Mouse (Mus musculus): ENCODE data around the gene B4galt5.

B4galt5 gene

DNA sequence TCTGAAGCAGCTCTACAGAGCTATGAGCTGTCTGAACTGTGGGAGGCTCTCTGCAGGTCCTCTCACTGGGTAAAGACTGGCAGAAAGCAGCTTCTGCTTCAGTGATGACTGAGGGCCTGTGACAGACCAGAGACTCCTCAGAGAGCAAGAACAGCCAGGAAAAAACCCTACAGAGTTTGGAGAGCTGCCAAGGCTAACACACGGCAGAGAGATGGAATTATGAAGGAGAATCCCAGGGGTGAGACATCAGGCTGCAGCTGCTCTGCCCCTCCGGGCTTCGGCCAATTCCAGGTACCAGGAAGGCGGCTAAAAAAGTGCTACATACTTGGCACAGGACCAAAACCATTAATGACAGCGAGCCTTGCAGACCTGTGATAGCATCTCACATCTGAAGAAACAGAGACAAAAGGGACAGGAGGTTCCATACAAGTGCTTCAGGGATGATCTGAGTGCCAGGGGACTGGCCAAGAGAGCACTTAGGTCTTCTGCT lies 17.5 kb downstream of the B4galt5 start:
- DNase-seq (ENCODE audit: low spot score) = no peak

DNA sequence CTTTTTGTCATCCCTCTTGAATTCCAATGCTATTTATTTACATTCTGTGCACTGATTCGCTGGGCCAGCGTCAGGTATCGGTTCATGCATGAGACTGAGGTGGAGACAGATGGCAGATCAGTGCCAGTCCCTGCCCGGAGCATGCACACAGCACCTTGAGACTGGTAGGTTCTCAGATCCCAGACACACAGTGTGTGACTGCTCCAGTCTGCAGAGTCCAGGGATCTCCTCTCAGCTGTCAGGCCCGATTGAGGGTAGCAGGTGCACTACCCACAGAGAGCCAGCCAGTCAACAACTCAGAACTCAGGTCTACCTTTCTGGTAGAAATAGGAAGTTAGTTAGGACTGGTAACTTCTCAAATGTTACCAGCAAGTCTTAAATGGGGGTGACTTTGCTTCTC lies 18.4 kb downstream of the B4galt5 start:
- no peak for DNase-seq (ENCODE audit: low spot score)

DNA sequence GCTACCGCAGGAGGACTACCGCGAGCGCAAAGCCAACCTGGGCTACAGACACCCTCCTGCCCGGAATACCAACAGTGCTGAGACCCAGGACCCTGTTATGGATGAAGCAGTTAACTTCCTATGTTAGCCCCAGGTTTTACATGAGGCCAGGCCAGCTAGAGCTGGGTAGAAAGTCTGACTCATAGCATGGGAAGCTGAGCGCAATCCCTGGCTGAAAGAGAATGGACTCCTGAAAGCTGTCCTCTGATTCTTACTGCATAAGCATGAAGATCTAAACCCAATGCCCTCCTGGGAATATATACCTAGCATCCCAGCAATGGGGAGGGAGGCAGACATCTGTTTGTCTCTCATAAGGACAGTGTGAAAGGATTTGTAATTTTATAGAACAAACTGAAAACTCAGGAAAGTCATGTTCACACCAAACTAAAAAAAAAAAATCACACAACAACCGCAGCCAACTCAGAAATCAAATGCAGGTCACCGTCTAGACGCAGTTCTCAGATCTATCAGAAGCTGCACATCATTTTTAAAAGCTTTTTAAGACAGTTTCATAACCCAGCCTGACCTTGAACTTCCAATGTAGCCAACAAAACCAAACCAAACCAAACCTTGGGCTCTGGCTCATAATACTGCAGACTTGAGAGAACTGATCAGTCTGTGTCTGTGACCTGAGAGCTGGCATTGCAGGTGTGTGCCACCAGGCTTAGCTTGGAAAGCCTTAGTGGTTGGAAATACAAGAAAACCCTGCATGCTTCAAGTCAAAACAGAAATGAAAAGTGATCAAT lies 19.3 kb downstream of the B4galt5 start:
- no peak for DNase-seq (ENCODE audit: low spot score)

DNA sequence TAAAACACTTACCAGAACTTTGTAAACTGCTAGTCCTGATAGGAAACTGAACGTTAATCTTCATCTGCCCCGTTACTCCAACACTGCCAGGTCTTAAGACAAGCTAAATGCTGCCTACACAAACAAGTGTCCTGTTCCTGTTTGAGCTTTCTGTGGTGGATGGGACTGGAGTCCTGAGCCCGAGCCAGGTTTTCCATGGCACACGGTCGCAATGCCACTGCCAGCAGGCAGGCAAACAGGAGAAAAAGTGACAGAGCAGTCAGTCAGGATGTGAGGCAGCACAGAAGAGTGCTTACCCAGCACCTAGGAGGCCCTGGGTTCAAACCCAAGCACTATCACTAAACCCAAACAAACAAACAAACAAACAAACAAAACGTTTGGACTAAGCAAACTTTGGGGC lies 20.6 kb downstream of the B4galt5 start:
- no peak for DNase-seq (ENCODE audit: low spot score)

DNA sequence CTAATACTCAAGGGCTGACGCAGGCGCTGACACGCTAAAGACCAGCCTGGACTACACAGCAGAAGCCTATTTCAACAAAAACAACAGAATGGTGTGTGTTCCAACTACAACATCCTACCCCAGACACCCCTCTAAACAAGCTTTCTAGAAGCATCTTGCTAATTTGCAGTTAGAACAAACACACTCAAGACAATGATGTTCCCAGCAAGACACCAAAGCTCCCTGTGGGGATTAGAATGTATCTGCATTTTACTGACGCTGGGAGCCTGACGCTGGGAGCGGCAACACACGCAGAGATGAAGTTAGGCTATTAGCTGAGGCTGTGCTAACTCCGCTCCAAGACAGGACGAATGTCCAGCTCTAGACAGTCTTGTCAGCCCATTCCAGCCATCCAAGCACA lies 22.4 kb downstream of the B4galt5 start:
- no peak for DNase-seq (ENCODE audit: low spot score)

DNA sequence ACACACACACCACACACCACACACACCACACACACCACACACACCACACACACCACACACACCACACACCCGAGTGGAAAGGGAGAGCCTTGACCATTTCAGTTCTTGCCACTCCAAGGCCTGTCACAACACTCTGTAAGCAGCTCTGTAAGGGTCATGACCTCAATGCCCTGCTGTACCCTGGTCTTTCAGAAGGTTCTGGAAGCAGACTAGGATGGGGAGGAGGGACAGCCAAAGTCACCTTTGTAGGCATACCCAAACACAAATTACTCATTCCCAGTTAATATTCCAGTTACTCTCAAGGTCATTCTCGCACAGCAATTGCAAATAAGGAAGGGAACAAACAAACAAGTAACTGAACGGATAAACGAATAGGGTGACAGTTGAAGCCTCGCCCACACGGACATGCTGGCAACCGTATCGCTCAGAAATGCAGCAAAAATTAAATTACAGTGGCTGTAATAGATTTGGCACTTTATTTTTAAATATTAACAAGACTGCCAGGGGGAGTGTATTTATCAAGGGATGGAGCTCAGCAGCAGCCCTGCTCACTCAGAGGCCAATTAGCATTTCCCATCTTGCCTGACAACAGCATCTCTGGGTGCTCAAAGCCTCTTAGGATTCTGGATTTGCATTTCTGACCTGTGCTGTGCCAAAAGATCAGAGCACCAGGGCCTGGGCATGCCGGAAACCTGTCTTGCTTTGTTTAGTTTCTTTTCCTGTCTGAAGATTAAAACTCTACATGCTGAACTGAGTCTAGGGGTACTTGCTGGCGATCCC lies 24.6 kb downstream of the B4galt5 start:
- DNase-seq (ENCODE audit: low spot score) = no peak

DNA sequence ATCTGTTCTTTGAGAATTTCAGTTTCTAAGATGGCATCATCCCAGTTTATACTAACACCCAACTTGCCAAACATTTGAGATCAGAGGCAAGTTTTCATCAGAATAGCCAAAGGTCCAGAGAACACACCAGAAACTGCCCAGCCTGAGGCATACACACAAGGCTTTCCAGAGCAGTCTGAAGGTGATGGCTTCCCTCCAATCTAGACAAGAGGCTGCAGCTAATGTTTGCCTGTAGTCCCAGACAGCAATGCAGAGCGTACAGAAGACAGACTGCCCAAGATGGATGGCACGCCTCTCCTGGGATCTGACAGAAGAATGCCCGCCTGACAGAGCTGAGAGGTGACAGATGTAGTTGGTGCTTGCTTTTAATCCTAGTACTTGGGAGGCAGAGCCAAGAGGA lies 25.9 kb downstream of the B4galt5 start:
- DNase-seq (ENCODE audit: low spot score) = no peak

DNA sequence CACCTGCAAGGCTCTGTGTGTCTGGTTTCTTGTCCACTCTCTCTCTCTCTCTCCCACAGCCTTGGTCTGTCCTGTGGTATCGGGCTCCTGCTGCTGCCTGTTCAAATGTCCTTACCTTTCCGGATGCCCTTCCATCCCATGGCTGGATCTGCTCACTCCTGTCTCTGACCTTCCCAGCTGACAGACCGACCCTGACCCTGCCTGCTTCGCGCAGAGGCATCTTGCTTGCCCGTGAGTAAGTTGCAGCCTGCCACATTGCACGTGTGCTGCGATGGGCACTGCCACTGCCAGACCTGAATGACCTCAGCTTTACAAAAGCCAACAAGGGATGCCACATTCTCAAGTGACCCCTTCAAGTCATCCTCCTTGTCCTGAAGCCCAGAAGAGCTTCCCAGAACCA lies 27.6 kb downstream of the B4galt5 start:
- DNase-seq (ENCODE audit: low spot score) = no peak

DNA sequence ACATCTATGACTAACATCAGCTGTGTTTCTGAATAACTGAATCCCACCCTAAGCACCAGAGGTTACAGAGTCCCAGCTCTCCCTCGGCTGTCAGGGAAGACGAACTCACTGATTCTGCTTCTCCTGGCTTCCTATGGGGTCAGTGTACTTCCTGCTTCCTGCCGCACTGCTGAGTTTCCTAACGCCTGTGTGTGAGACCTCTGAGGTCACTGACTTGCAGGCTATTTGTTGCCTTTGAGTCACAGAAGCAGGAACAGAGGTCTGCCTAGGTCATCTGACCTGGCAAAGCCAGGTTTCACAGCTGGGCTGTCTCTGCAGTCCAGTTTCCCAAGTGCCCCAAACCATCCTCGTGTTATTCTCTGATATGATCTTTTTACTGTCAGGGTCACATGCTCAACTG lies 30.0 kb downstream of the B4galt5 start:
- DNase-seq (ENCODE audit: low spot score) = no peak

DNA sequence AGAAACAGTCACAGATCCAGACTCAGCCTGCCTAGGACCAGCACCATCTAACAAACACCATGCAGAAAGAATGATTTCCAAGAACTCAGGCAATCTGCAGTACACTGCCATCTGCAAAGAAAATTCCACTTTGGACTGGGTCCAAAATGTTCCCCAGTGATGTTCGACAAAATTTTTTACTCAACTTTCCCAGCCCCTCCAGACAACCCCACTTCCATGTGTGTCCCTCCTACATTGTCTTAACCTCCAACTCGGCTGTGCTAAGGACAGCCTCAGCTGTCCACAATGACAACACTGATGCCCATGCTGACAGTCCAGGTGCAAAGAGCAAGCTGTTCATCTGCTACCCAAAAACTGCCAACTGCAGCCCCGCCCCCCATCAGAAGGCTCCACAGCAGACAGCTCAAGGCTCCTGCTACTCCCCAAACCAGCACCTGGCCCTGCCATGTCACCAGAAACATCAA lies 32.2 kb downstream of the B4galt5 start:
- DNase-seq (ENCODE audit: low spot score) = no peak

DNA sequence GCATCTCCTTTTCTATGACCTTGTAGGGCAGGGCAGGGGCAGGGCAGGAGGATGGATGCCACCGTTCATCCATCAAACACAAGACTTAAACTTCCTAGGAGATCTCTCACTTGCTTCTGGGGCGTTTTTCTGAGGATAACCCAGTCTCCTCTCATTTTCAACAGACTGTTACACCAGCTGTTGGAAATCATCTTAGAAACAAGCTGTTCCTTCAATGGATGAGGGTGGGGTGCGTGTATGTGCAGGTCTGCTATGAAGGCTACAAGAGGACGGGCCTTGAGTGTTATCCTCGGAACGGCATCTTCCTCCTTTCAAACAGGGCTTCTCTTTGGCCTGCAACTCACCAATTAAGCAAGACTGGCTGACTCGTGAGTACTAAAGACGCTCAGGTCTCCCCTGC lies 34.5 kb downstream of the B4galt5 start:
- DNase-seq (ENCODE audit: low spot score) = no peak

DNA sequence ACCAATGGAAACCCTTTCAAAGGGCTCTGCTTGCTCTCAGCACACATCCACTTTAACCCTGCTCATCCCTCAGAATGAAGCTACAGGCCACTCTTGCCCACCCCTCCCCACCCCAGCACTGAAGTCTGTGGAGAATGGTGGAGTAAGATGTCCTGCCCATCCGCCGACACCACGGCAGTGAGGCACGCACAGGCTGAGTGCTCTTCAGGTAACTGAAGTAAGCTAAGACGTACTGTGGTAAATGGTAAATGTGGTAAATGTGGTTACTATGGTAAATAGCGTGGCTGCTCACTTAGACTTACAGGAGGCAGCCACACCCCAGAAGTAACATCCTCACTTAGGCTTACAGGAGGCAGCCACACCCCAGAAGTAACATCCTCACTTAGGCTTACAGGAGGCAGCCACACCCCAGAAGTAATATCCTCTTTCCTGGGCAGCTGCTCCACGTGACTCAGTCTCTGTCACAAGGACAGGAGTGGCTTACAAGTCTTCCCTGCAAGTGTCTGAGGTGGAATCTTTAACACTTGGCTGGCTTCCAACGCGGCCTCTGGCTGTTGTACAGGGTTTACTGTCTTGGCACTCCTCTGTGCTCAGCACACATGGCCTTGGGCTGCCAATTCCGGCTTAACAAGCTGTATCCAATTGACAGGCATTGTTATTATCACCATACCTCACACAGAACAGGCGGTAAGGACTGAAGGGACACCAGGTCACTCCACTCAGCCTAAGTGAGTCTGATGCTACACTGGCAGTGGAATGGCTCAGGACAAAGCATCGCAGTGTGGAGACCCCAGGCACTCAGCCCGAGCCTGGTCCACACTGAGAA lies 35.3 kb downstream of the B4galt5 start:
- peak; percentile 42 for DNase-seq (ENCODE audit: low spot score)

DNA sequence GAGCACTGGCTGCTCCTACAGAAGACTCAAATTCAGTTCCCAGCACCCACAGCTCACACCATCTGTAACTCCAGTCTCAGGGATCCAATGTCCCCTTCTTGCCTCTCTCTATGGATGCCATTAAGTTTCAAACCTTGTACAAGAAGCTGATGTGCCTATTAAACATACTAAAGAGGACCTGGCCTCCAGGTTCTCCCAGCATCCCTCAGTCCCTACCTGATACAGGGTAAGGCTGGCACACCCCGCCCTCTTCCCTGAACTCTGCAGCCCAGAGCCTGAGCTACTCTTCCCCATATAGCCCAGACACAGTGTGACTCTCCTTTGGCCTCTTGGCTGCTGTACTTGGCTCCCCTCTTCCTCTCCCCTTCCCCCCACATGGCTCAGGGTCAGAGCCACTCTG lies 38.9 kb downstream of the B4galt5 start:
- no peak for DNase-seq (ENCODE audit: low spot score)

DNA sequence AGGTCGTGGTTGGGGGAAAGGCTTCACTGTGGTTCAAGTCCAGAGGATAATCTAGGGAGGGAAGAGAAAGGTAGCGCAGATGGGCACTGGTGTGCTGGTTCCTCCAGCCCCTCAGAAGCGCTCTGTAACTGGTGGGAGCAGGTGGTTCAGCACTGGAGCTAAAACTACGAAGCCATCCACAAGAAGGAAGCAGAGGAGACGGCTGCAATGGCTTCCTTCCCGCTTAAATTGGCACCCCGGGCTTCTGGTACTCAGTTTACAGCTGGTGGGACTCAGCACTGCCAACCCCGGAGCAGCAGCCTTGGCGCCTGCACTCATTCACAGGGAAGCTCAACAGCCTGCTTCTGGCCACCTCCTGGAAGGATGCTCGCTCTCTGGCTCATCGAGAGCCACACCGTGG lies 39.7 kb downstream of the B4galt5 start:
- no peak for DNase-seq (ENCODE audit: low spot score)

DNA sequence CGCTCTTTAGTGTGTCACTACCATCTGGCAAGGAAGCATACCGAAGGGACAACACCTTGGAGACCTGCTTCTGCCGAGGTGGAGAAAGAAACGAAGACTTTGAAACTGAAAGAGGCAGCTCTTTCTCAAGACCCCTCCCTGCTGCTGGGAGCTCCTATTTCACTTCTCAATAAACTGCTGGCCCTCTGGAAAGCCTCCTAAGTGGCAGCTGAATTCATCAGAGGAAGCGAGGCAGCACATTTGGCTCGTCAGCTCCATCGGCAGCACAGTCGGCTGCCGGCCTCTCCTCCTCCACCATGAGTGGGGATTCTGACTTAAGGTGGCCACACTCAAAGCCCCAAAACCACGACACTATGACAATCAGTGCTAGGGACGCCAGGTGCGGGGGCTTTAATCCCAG lies 41.3 kb downstream of the B4galt5 start:
- no peak for DNase-seq (ENCODE audit: low spot score)

DNA sequence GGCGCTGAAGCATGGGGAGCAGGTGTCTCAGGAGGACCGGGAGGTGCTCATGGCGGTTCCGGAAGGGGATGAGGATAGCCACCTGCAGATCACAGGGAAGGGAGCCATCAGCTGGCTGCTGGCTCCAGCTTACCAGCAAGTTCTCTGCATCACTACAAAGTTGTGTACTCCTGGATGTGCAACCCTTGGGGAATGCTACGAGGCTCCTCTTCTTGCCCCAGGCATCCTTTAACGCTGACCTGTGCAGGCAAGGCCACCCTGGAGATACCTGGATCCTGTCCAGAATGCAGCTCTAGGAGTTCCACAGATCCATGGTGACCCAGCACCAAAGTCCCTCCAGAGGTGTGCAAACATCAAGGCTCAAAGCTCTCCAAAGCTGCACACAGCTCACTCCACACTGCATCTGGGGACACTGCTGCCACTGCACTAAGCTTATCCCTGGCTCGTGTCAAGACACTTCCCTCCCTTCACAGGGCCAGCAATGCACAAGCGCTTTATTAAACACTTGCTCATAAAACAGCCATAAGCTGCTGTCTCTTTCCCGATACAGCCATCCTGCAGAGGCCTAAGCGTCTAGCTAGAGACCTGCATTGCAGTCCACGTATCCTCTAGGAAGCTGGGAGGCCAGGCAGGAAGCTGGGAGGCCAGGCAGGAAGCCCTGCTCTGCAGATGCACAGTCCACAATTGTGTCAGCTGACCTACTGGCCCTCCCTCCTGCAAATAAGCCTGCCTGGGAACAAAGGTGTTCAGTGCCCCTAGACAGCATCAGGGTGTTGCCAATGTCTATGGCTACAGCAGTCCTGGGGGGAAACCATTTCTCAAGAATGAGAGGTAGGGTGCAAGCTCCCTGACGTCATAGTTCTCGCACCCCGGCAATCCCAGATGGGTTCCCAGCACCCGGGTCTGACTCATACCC lies 42.1 kb downstream of the B4galt5 start:
- no peak for DNase-seq (ENCODE audit: low spot score)

DNA sequence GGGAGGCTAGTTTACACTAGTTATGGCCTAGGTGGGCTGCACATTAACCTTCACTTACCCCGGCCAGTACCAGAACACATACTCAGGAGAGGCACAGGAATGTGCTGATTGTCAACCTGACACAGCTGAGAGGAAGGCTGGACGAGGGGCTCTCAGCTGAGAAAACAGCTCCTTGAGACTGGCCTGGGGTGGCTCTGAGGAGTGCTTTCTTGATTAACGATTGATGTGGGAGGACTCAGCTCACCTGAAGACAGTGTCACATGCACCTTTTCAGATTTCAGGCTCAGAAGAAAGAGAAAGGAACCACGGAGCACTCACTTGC lies 42.7 kb downstream of the B4galt5 start:
- DNase-seq (ENCODE audit: low spot score) = no peak

DNA sequence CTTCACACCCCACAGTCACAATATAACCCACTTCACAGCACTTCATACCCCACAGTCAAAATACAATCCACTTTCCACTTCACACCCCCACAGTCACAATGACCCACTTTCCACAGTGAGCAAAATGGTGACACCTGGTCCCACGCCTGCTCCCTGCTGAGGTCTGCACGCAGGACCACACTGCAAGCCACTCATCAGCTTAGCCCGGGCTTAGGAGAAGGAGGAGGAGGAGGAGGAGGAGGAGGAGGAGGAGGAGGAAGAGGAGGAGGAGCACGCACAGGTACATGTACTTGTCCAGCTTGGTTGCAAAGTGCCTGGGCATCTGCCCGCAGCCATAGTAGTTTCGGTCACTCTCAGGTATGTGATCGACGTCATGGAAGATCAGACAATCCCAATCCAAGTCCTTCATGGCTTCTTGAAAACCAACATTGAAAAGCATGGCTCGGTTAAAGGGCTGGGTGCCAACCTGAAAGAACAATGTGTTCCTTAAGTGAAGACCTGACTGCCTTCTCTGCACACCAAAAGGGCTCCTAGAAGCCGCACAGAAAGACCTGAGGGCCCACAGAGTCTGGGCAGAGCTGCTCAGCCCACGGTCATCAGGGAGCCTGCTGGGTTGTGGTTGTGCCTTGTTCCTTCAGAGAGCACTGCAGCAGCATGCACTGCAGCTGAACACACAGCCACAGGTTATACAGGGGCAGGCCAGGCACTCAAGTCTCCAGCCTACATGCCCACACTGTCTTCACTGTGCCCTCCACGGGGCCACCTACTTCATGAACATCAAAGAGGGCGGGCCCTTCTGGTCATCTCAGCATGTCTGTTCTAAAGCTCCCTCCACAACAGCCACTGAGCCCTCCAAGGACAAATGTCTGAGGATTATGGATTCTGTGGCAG lies 43.4 kb downstream of the B4galt5 start:
- no peak for DNase-seq (ENCODE audit: low spot score)

DNA sequence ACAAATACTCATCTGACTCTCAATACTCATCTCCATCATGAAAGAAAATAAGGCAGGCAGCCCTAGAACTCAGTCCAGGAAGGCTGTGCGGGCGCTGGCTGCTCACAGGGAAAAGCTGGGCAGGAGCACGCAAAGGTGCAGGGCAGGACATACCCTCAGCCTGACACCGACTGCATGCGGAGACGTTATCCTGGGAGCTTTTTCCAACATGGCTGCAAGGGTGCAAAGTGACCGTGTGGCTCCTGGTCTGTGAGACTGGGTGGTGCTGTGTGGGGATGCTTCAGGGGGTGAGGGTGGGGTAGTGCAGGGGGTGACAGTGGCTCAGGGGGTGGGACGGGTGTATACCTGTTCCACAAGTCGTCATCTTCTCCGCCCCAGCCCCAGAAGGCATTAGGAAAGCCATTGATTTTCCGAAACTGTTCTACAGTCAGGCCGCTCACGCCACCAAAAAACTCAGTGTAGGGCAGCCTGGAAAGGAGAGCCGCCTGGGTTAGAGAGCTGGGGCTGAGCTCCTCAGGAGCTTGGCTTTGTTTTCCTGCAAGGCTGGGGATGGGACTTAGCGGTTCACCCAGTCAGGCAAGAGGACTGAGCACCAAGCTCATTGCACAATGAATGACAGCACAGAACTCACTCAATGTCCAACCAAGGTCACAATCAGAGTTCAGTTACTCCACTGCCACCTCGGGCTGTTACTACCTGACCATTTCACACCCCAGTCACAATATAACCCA lies 44.2 kb downstream of the B4galt5 start:
- no peak for DNase-seq (ENCODE audit: low spot score)

DNA sequence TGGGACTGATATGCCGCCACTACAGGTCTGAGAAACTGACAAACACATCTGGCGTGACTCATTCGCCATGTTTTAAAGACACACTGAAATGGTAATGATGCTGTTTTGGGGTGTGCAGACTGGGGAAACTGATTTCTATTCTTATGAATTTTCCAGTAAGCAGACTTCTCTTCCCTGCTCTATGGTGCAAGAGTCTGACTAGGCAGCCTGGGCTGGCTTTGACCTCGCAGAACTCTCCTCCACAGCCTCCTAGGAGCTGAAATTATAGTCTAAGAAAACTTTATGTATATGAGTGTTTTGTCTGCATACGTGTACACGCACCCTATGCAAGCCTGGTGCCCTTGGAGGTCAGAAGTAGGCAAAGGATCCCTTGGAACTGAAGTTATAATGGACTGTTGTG lies 45.2 kb downstream of the B4galt5 start:
- no peak for DNase-seq (ENCODE audit: low spot score)

Measured in ovary, postnatal 14 days (tissue).